Mouse (Mus musculus): ENCODE results near the gene Dis3l2.

The Dis3l2 gene

GRCm38 (mm10) chr1:87010629-87011330 is 307.2 kb downstream of the Dis3l2 start:
- no peak for DNase-seq (ENCODE audit: low read depth, low spot score)

GRCm38 (mm10) chr1:87011718-87012117 is 308.1 kb downstream of the Dis3l2 start:
- DNase-seq (ENCODE audit: low read depth, low spot score), result no peak

- DNase-seq (ENCODE audit: low read depth, low spot score), result no peak
Observed at GRCm38 (mm10) chr1:87012606-87013005, 309.0 kb downstream of the Dis3l2 start.

- no peak for DNase-seq (ENCODE audit: low read depth, low spot score)
Observed at GRCm38 (mm10) chr1:87020714-87021113, 317.1 kb downstream of the Dis3l2 start.

- no peak for DNase-seq (ENCODE audit: low read depth, low spot score)
Observed at GRCm38 (mm10) chr1:87021584-87021983, 318.0 kb downstream of the Dis3l2 start.

GRCm38 (mm10) chr1:87023291-87024170 is 319.9 kb downstream of the Dis3l2 start:
- no peak for DNase-seq (ENCODE audit: low read depth, low spot score)

- no peak for DNase-seq (ENCODE audit: low read depth, low spot score)
Observed at GRCm38 (mm10) chr1:87025021-87025420, 321.4 kb downstream of the Dis3l2 start.

GRCm38 (mm10) chr1:87028786-87029185 is 325.2 kb downstream of the Dis3l2 start:
- no peak for DNase-seq (ENCODE audit: low read depth, low spot score)

GRCm38 (mm10) chr1:87030652-87031051 is 327.0 kb downstream of the Dis3l2 start:
- no peak for DNase-seq (ENCODE audit: low read depth, low spot score)

- DNase-seq (ENCODE audit: low read depth, low spot score), result no peak
Observed at GRCm38 (mm10) chr1:87032466-87032865, 328.9 kb downstream of the Dis3l2 start.

- no peak for DNase-seq (ENCODE audit: low read depth, low spot score)
Observed at GRCm38 (mm10) chr1:87035532-87036161, 332.0 kb downstream of the Dis3l2 start.

GRCm38 (mm10) chr1:87036334-87036733 is 332.7 kb downstream of the Dis3l2 start:
- no peak for DNase-seq (ENCODE audit: low read depth, low spot score)

GRCm38 (mm10) chr1:87038477-87039070 is 335.0 kb downstream of the Dis3l2 start:
- DNase-seq (ENCODE audit: low read depth, low spot score), result no peak

GRCm38 (mm10) chr1:87041119-87041518 is 337.5 kb downstream of the Dis3l2 start:
- DNase-seq (ENCODE audit: low read depth, low spot score), result no peak

GRCm38 (mm10) chr1:87041814-87042438 is 338.3 kb downstream of the Dis3l2 start:
- DNase-seq (ENCODE audit: low read depth, low spot score), result peak; percentile 40

- DNase-seq (ENCODE audit: low read depth, low spot score), result no peak
Observed at GRCm38 (mm10) chr1:87050072-87050471, 346.5 kb downstream of the Dis3l2 start.

- DNase-seq (ENCODE audit: low read depth, low spot score), result no peak
Observed at GRCm38 (mm10) chr1:87050700-87051099, 347.1 kb downstream of the Dis3l2 start.

GRCm38 (mm10) chr1:87051369-87051768 is 347.8 kb downstream of the Dis3l2 start:
- no peak for DNase-seq (ENCODE audit: low read depth, low spot score)

- DNase-seq (ENCODE audit: low read depth, low spot score), result no peak
Observed at GRCm38 (mm10) chr1:87057075-87057474, 353.5 kb downstream of the Dis3l2 start.

GRCm38 (mm10) chr1:87059042-87059665 is 355.5 kb downstream of the Dis3l2 start:
- DNase-seq (ENCODE audit: low read depth, low spot score), result no peak

- no peak for DNase-seq (ENCODE audit: low read depth, low spot score)
Observed at GRCm38 (mm10) chr1:87060913-87061312, 357.3 kb downstream of the Dis3l2 start.
